Mouse (Mus musculus): Measurements from ENCODE around the gene Defb19. TPM values are rescaled to one million over a fixed set of nuclear protein-coding genes. Genes with fewer than 3 reads are reported as not detected.

Gene Defb19
- total RNA-seq, 1 experiment, result not detected

DNA sequence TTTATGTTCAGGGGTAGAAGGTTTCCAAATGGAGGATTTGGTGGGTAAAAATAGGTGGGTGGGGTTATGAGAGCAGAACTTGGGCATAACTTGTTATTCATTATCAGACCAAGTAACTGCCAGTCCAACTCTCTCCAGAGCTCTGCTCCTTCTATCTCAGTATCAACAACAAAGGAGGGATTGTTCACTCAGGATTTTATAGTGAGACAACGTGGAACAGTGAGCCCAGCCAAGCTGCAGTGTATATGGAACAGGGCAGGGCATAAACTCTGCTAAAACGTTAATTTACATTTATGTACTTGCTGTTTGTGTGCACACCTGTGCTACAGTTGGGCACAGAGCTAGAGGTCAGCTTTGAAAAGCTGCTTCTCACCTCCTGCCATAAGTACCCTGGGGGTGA is 8.3 kb upstream of the Defb19 start:
- in situ Hi-C loops (cut with MboI; ENCODE audit: low sequenced_read_pairs in 2 of 2, unreplicated experiment in 2 of 2), result no loop called here
- Histone ChIP-seq H3K27ac (ENCODE audit: insufficient read depth, low read depth, low read length, poor library complexity, severe bottlenecking) (no peak overlapping the region), H3K4me3 (ENCODE audit: insufficient read depth in 1 of 2, low read depth in 1 of 2, low read length in 2 of 2, poor library complexity in 1 of 2, severe bottlenecking in 1 of 2) (no peak overlapping the region), H3K4me1 (ENCODE audit: control insufficient read depth in 2 of 2, insufficient read depth in 2 of 2, low read length in 2 of 2, poor library complexity in 1 of 2) (no peaks in the 10 kb centered on the region), H3K36me3 (ENCODE audit: control insufficient read depth, insufficient read depth, low read length, poor library complexity, severe bottlenecking) (no peaks in the 10 kb centered on the region), H3K9ac (ENCODE audit: insufficient read depth, low read depth, low read length, poor library complexity, severe bottlenecking) (no peak overlapping the region), H3K9me3 (ENCODE audit: control insufficient read depth, insufficient read depth, low read depth, low read length) (no peaks in the 10 kb centered on the region)
- DNase-seq (ENCODE audit: low read depth, low spot score), result no peak
- TF ChIP-seq CHD2 (IDR thresholded peaks at IDR 0.05; ENCODE audit: low read depth, low read length) (no peak), MAFK (IDR thresholded peaks at IDR 0.05; ENCODE audit: insufficient read depth, low read depth, low read length) (no peak), ZC3H11A (IDR thresholded peaks at IDR 0.05; ENCODE audit: borderline replicate concordance, low read depth, low read length) (no peak), HCFC1 (IDR thresholded peaks at IDR 0.05; ENCODE audit: borderline replicate concordance, insufficient read depth, low read length) (no peak), ZNF384 (IDR thresholded peaks at IDR 0.05; ENCODE audit: low read depth, low read length) (no peak)

DNA sequence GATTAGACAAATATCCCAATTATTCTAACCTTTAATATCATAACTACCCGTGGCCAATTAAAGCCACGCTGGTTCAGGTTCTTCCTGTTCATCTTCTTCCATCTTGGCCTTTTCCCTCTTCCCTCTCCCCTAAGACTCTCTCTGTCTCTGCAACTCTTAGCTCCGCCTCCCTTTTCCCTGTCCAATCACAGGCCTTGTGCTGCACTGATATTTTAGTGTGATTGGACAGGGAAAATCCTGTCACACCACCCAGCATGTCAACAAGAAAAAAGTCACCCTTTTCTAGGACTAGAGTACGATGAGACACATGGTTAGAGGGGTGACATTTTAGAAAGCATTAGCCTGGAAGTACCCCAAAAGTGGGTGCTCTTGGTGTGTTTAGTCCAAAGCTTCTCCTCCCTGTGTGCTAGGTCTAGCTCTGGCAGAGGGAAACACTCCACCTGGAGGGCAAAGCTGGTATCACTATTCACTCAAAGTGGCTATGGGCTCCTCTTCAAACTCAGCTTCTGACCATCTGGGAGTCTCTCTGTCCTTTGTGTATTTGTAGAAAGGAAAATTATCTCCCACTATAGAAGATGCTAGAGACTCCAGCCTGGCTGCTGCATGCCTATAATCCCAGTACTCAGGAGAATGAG is 6.9 kb upstream of the Defb19 start:
- no peaks in the 10 kb centered on the region for H3K9me3 ChIP-seq (ENCODE audit: control insufficient read depth, insufficient read depth, low read depth, low read length)
- TF ChIP-seq ZC3H11A (IDR thresholded peaks at IDR 0.05; ENCODE audit: borderline replicate concordance, low read depth, low read length) (no peak), ZNF384 (IDR thresholded peaks at IDR 0.05; ENCODE audit: low read depth, low read length) (no peak)
- 0 out of 4 replicates have a peak overlapping the region, but pooled peaks of 1 of the 2 experiments have one; percentile 55 for H3K4me3 ChIP-seq (ENCODE audit: insufficient read depth in 1 of 2, low read depth in 1 of 2, low read length in 2 of 2, poor library complexity in 1 of 2, severe bottlenecking in 1 of 2)
- H3K4me1 ChIP-seq (ENCODE audit: control insufficient read depth in 2 of 2, insufficient read depth in 2 of 2, low read length in 2 of 2, poor library complexity in 1 of 2), result no peaks in the 10 kb centered on the region
- in situ Hi-C loops (cut with MboI; ENCODE audit: low sequenced_read_pairs in 2 of 2, unreplicated experiment in 2 of 2), result no loop called here
- peak; percentile 55 for DNase-seq (ENCODE audit: low read depth, low spot score)
- no peak overlapping the region for H3K27ac ChIP-seq (ENCODE audit: insufficient read depth, low read depth, low read length, poor library complexity, severe bottlenecking)
- H3K9ac ChIP-seq (ENCODE audit: insufficient read depth, low read depth, low read length, poor library complexity, severe bottlenecking), result no peak overlapping the region
- H3K36me3 ChIP-seq (ENCODE audit: control insufficient read depth, insufficient read depth, low read length, poor library complexity, severe bottlenecking), result no peaks in the 10 kb centered on the region

- in situ Hi-C loops (cut with MboI; ENCODE audit: low sequenced_read_pairs in 2 of 2, unreplicated experiment in 2 of 2), result no loop called here
- no peak overlapping the region for H3K27ac ChIP-seq (ENCODE audit: insufficient read depth, low read depth, low read length, poor library complexity, severe bottlenecking)
Observed at GRCm38 (mm10) chr2:152580612-152581011, 500 bp upstream of the Defb19 start.

GRCm38 (mm10) chr2:152573484-152573883 is 6.6 kb downstream of the Defb19 start:
- in situ Hi-C loops (cut with MboI; ENCODE audit: low sequenced_read_pairs in 2 of 2, unreplicated experiment in 2 of 2), result no loop called here
- H3K4me3 ChIP-seq (ENCODE audit: insufficient read depth in 1 of 2, low read depth in 1 of 2, low read length in 2 of 2, poor library complexity in 1 of 2, severe bottlenecking in 1 of 2), result no peak overlapping the region
- no peaks in the 10 kb centered on the region for H3K4me1 ChIP-seq (ENCODE audit: control insufficient read depth in 2 of 2, insufficient read depth in 2 of 2, low read length in 2 of 2, poor library complexity in 1 of 2)
- no peak overlapping the region for H3K27ac ChIP-seq (ENCODE audit: insufficient read depth, low read depth, low read length, poor library complexity, severe bottlenecking)
- no peaks in the 10 kb centered on the region for H3K9me3 ChIP-seq (ENCODE audit: control insufficient read depth, insufficient read depth, low read depth, low read length)
- no peak overlapping the region for H3K9ac ChIP-seq (ENCODE audit: insufficient read depth, low read depth, low read length, poor library complexity, severe bottlenecking)
- DNase-seq (ENCODE audit: low read depth, low spot score), result no peak
- no peaks in the 10 kb centered on the region for H3K36me3 ChIP-seq (ENCODE audit: control insufficient read depth, insufficient read depth, low read length, poor library complexity, severe bottlenecking)
- TF ChIP-seq ZC3H11A (IDR thresholded peaks at IDR 0.05; ENCODE audit: borderline replicate concordance, low read depth, low read length), result no peak
- no peak for TF ChIP-seq CHD2 (IDR thresholded peaks at IDR 0.05; ENCODE audit: low read depth, low read length)

More at GRCm38 (mm10) chr2:152580612-152581011, 500 bp upstream of the Defb19 start:
- no peaks in the 10 kb centered on the region for H3K9me3 ChIP-seq (ENCODE audit: control insufficient read depth, insufficient read depth, low read depth, low read length)
- no peak for DNase-seq (ENCODE audit: low read depth, low spot score)
- H3K9ac ChIP-seq (ENCODE audit: insufficient read depth, low read depth, low read length, poor library complexity, severe bottlenecking), result no peak overlapping the region
- H3K36me3 ChIP-seq (ENCODE audit: control insufficient read depth, insufficient read depth, low read length, poor library complexity, severe bottlenecking), result no peaks in the 10 kb centered on the region
- H3K4me1 ChIP-seq (ENCODE audit: control insufficient read depth in 2 of 2, insufficient read depth in 2 of 2, low read length in 2 of 2, poor library complexity in 1 of 2), result no peaks in the 10 kb centered on the region
- no peak overlapping the region for H3K4me3 ChIP-seq (ENCODE audit: insufficient read depth in 1 of 2, low read depth in 1 of 2, low read length in 2 of 2, poor library complexity in 1 of 2, severe bottlenecking in 1 of 2)
- TF ChIP-seq MAFK (IDR thresholded peaks at IDR 0.05; ENCODE audit: insufficient read depth, low read depth, low read length), result no peak
- TF ChIP-seq ZNF384 (IDR thresholded peaks at IDR 0.05; ENCODE audit: low read depth, low read length), result no peak
- no peak for TF ChIP-seq ZC3H11A (IDR thresholded peaks at IDR 0.05; ENCODE audit: borderline replicate concordance, low read depth, low read length)
- TF ChIP-seq HCFC1 (IDR thresholded peaks at IDR 0.05; ENCODE audit: borderline replicate concordance, insufficient read depth, low read length), result no peak

GRCm38 (mm10) chr2:152572114-152572794 is 7.9 kb downstream of the Defb19 start, which contains the start of gene Defb21:
Gene Defb21 (plus strand): TSS chr2:152572744.
- TF ChIP-seq ZNF384 (IDR thresholded peaks at IDR 0.05; ENCODE audit: low read depth, low read length), result no peak
- TF ChIP-seq MAFK (IDR thresholded peaks at IDR 0.05; ENCODE audit: insufficient read depth, low read depth, low read length), result no peak
- TF ChIP-seq HCFC1 (IDR thresholded peaks at IDR 0.05; ENCODE audit: borderline replicate concordance, insufficient read depth, low read length), result no peak
- no peak for TF ChIP-seq CHD2 (IDR thresholded peaks at IDR 0.05; ENCODE audit: low read depth, low read length)
- no peak for TF ChIP-seq ZC3H11A (IDR thresholded peaks at IDR 0.05; ENCODE audit: borderline replicate concordance, low read depth, low read length)
- no peak within 1 kb of the TSS for H3K9ac ChIP-seq (ENCODE audit: insufficient read depth, low read depth, low read length, poor library complexity, severe bottlenecking)
- no peaks in the 10 kb centered on the region for H3K36me3 ChIP-seq (ENCODE audit: control insufficient read depth, insufficient read depth, low read length, poor library complexity, severe bottlenecking)
- H3K4me3 ChIP-seq (ENCODE audit: insufficient read depth in 1 of 2, low read depth in 1 of 2, low read length in 2 of 2, poor library complexity in 1 of 2, severe bottlenecking in 1 of 2), result no peak within 1 kb of the TSS
- H3K27ac ChIP-seq (ENCODE audit: insufficient read depth, low read depth, low read length, poor library complexity, severe bottlenecking), result no peak within 1 kb of the TSS
- in situ Hi-C loops (cut with MboI; ENCODE audit: low sequenced_read_pairs in 2 of 2, unreplicated experiment in 2 of 2), result no loop called here
- no peaks in the 10 kb centered on the region for H3K4me1 ChIP-seq (ENCODE audit: control insufficient read depth in 2 of 2, insufficient read depth in 2 of 2, low read length in 2 of 2, poor library complexity in 1 of 2)
- DNase-seq (ENCODE audit: low read depth, low spot score), result peak; percentile 46
- H3K9me3 ChIP-seq (ENCODE audit: control insufficient read depth, insufficient read depth, low read depth, low read length), result no peaks in the 10 kb centered on the region

Measured in ES-E14 (cell line).